Mouse (Mus musculus) limb, embryonic 12.5 days (tissue): ENCODE results near the gene Slc9a6. TPM values are rescaled to one million over a fixed set of nuclear protein-coding genes. Genes with fewer than 3 reads are reported as not detected.

Source experiments
- ATAC-seq: fragments of 200-750 bp; cut with Nextera tagmentation; 2 replicates; pipeline ENCODE4 v1.8.0; 2017; ENCODE audit warnings: low read depth, moderate TSS enrichment; ENCODE audit not compliant: insufficient number of reproducible peaks, insufficient read depth, low FRiP score, low TSS enrichment
- H3K27ac ChIP-seq: fragments of 300-500 bp; sonication (generic); 2 replicates; pipeline ENCODE4 v1.5.1; 2016; ENCODE audit warnings: mild to moderate bottlenecking, moderate library complexity
- H3K27me3 ChIP-seq: fragments of 300-500 bp; sonication (generic); 2 replicates; pipeline ENCODE4 v1.6.1; 2016; ENCODE audit warnings: mild to moderate bottlenecking, moderate library complexity
- H3K36me3 ChIP-seq: fragments of 300-500 bp; sonication (generic); 2 replicates; pipeline ENCODE4 v1.6.1; 2016; ENCODE audit warnings: mild to moderate bottlenecking, moderate library complexity
- H3K4me1 ChIP-seq: fragments of 300-500 bp; sonication (generic); replicated peaks from 2 replicates; pipeline ENCODE4 v1.6.1; 2016
- H3K4me2 ChIP-seq: fragments of 300-500 bp; sonication (generic); 2 replicates; pipeline ENCODE4 v1.6.1; 2016; ENCODE audit warnings: mild to moderate bottlenecking, moderate library complexity
- H3K4me3 ChIP-seq: fragments of 300-500 bp; sonication (generic); replicated peaks from 2 replicates; pipeline ENCODE4 v1.5.1; 2016; ENCODE audit warnings: mild to moderate bottlenecking
- H3K9ac ChIP-seq: fragments of 300-500 bp; sonication (generic); replicated peaks from 2 replicates; pipeline ENCODE4 v1.6.1; 2016; ENCODE audit warnings: mild to moderate bottlenecking, moderate library complexity
- H3K9me3 ChIP-seq: fragments of 300-500 bp; sonication (generic); 2 replicates; pipeline ENCODE4 v1.6.1; 2016; ENCODE audit warnings: mild to moderate bottlenecking, moderate library complexity
- WGBS: fragments of 180-500 bp; shearing (Covaris S2); methylation state at CpG from one replicate; pipeline ENCODE4 v1.1.7; 2016; 5-methylcytosine and 5-hydroxymethylcytosine counted together
- polyA plus RNA-seq: library from polyadenylated mRNA; unstranded; fragments of >200 nt; fragmentation: Nextera tagmentation; extraction: Ambion mirVana; gene quantifications from 2 replicates; pipeline ENCODE4 v1.2.1, GENCODE M21; 2016

Gene Slc9a6
- polyA plus RNA-seq, 1 experiment from 2014 or later = 13.7 TPM

DNA sequence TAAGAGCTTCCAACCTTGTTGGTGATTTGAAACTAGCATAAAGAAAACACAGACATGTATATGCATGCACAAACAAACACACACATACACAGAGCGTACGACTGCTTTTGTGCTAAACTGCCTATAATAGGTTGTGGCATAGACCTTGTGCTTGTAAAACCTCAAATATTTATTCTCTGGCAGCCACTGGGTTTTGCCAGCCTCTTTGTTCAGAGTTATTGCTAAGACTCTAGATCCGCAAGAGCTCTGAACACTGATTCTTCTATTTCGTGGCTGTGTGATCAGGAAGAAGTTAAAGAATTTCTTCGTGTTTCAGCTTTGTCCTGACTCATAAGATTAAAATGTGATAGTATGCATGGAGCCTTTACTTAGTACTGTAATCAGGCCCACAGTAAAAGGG is 26.6 kb downstream of the Slc9a6 start:
- Histone ChIP-seq H3K4me3 (no peak overlapping the region), H3K9ac (no peak overlapping the region), H3K4me2 (no peak overlapping the region), H3K9me3 (no peaks in the 10 kb centered on the region), H3K36me3 (no peaks in the 10 kb centered on the region), H3K4me1 (no peaks in the 10 kb centered on the region), H3K27ac (no peak overlapping the region), H3K27me3 (no peaks in the 10 kb centered on the region)
- ATAC-seq = no peak
- 80% methylated on average over 5 of the region's 5 CpGs for WGBS

DNA sequence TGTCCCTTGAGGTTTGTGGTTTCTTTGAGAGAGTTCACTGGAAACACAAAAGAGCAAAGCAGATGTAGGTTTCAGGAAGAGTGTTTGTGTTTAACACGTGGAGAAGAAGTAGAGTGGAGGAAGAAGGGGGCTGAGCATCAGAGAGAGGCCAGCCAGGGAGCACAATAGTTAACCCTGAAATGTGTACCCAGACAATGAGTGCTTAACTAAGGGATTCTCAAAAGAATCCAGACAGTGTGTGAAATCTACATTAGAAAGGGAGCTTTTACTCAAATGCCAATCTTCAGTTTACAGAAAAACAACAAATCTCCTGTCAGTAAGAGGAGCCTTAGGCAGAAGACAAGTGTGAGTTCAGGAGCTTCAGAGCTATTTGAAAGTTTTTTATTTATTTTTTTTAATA is 30.5 kb downstream of the Slc9a6 start:
- H3K9me3 ChIP-seq = no peaks in the 10 kb centered on the region
- no peak for ATAC-seq
- WGBS = 25% methylated on average over 1 of the region's 1 CpGs

DNA sequence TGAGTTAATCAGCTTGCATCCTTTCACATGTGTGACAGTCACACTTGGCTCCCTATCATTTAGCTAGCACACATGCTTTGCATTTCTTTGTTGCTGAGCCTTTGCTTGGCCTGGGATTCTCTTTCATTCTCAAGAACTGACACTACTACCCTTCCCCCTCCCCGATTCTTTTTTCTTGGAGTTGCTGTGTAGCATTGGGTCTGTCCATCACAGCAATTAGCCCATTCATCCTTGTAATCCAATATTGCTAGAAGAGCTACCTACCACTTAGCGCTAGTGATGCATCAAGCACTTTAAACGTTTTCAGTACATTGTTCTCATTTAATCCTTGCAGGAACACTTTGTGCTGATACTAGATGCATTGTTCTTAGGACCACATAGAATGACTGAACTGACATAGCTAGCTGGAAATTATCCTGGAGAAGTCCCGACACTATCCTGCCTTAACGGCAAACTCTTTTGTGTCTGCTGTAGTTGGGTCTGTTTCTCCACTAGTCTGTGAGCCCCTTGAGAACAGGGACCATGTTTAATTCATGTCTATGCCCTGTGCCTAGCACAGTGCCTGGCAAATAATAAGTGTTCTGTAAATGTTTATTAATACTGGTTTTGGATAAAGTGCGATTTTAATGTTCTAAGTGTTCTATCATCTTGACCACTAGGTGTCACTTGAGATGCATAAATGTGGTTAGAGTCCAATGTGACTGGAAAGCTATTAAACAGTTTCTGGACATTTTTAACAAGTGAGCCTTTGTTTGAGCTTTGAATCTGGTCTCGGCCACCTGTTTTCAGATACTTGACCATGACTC is 40.2 kb downstream of the Slc9a6 start:
- no peak for ATAC-seq
- Histone ChIP-seq H3K27ac (no peak overlapping the region), H3K4me1 (no peaks in the 10 kb centered on the region), H3K9me3 (no peaks in the 10 kb centered on the region), H3K36me3 (no peaks in the 10 kb centered on the region), H3K4me3 (no peak overlapping the region), H3K4me2 (no peak overlapping the region), H3K27me3 (no peaks in the 10 kb centered on the region), H3K9ac (no peak overlapping the region)
- 65% methylated on average over 7 of the region's 7 CpGs for WGBS

More for the DNA sequence above, 30.5 kb downstream of the Slc9a6 start:
- no peak overlapping the region for H3K4me2 ChIP-seq
- no peaks in the 10 kb centered on the region for H3K27me3 ChIP-seq
- H3K36me3 ChIP-seq = no peaks in the 10 kb centered on the region
- H3K27ac ChIP-seq = no peak overlapping the region
- no peak overlapping the region for H3K9ac ChIP-seq
- H3K4me3 ChIP-seq = no peak overlapping the region
- no peaks in the 10 kb centered on the region for H3K4me1 ChIP-seq

DNA sequence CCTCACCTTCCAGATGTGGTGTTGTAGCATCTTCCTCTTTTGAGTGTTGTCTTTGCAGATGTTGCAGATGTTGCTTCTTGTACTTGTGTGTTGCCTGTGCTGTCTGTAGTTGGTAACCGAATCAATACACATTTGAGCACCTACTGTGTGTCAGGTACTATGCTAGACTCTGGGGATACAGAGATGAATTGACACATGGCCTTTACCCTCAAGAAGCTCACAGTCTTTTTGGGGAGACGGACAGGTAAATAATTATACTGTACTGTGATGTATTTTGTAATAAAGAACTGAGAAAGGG is 40.7 kb downstream of the Slc9a6 start:
- H3K27ac ChIP-seq = no peak overlapping the region
- no peaks in the 10 kb centered on the region for H3K27me3 ChIP-seq
- no peak for ATAC-seq
- no peaks in the 10 kb centered on the region for H3K4me1 ChIP-seq
- no peak overlapping the region for H3K4me3 ChIP-seq
- H3K9me3 ChIP-seq = no peaks in the 10 kb centered on the region
- no peak overlapping the region for H3K9ac ChIP-seq
- H3K4me2 ChIP-seq = no peak overlapping the region
- WGBS = 90% methylated on average over 2 of the region's 2 CpGs
- H3K36me3 ChIP-seq = no peaks in the 10 kb centered on the region

DNA sequence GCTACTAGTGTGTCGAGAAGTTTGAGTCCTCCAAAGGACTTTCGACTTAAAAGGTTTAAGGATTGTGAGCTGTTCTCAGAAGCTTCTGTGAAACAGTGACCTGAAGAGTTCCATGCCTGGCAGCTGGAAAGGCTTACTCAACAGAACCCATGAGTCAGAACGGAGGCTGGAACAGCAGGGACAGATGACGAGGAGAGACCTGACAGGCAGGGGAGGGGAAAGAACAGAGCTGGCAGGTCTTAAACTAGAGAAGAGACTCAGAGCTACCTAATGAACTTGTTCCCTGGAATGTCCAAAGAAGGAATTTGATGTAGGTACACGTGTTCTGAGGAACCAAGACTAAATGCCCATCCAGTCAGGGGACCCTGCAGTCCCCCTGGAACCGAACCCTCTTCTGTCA is 41.3 kb downstream of the Slc9a6 start:
- no peak overlapping the region for H3K4me3 ChIP-seq
- H3K36me3 ChIP-seq = no peaks in the 10 kb centered on the region
- no peaks in the 10 kb centered on the region for H3K9me3 ChIP-seq
- H3K4me1 ChIP-seq = no peaks in the 10 kb centered on the region
- H3K4me2 ChIP-seq = no peak overlapping the region
- H3K9ac ChIP-seq = no peak overlapping the region
- H3K27me3 ChIP-seq = no peaks in the 10 kb centered on the region
- no peak overlapping the region for H3K27ac ChIP-seq
- 70% methylated on average over 6 of the region's 6 CpGs for WGBS
- no peak for ATAC-seq

DNA sequence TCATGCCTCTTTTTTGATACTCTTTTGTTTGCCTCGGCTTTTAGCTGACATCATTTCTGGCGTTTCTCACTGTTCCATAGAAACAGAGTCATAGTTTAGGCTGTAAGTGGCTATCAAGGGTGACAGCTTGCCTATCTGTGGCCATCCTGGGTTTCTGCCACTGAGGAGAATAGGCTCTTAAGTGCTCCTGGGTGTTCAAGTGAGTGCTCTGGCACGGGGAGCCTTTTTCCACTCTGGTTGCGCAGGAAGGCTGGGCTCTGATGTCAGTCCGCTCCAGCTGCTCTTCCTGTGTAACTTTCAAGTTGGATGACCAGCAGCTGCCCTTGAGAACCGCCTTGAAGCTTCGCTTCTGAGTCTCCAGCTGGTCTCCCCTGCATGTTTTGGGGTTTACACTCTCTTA is 42.2 kb downstream of the Slc9a6 start:
- no peaks in the 10 kb centered on the region for H3K27me3 ChIP-seq
- ATAC-seq = no peak
- H3K4me1 ChIP-seq = no peaks in the 10 kb centered on the region
- no peak overlapping the region for H3K27ac ChIP-seq
- H3K4me3 ChIP-seq = no peak overlapping the region
- H3K4me2 ChIP-seq = no peak overlapping the region
- no peak overlapping the region for H3K9ac ChIP-seq
- no peaks in the 10 kb centered on the region for H3K9me3 ChIP-seq
- no peaks in the 10 kb centered on the region for H3K36me3 ChIP-seq
- WGBS = 80% methylated on average over 7 of the region's 7 CpGs

DNA sequence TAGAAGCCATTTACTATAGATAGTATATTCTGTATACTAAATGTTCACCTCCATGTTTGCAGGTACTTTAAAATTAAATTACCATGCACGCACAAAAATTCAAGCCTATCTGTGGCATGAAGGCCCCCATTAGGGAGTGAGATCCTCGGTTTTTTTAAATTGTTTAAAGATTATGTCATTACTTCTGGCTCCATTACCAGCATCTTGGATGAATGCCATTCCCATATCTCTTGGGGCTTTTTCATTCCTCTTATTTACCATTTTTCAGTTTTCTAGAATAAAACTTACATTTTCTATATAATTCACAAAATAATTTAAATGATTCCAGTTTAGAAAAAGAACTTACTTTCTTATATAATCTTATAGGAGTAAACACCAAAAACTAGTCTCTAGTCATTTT is 46.1 kb downstream of the Slc9a6 start:
- Histone ChIP-seq H3K27ac (no peak overlapping the region), H3K4me2 (no peak overlapping the region), H3K9ac (no peak overlapping the region), H3K4me3 (no peak overlapping the region), H3K4me1 (no peaks in the 10 kb centered on the region), H3K36me3 (no peaks in the 10 kb centered on the region), H3K9me3 (no peaks in the 10 kb centered on the region), H3K27me3 (no peaks in the 10 kb centered on the region)
- WGBS = 77% methylated on average over 2 of the region's 2 CpGs
- ATAC-seq = no peak

DNA sequence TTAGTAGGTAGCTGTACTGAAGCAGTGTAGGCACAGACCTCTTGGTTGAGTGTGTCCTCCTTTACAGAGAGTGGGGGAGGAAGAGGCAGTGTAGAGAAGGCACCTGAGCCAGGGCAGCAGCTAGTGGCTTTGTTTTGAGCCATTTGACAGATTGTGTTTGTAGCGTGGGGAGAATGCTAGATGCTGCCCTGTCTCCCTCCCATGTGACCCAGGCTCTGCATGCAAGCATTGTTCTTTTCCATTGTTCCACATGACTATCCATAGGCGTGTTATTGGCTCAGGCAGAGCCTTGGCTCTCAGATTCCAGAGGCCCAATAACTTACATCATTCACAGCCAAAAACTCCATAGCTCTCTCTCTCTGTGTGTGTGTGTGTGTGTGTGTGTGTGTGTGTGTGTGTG is 49.7 kb downstream of the Slc9a6 start:
- H3K27ac ChIP-seq = no peak overlapping the region
- no peaks in the 10 kb centered on the region for H3K36me3 ChIP-seq
- no peak overlapping the region for H3K4me3 ChIP-seq
- no peak for ATAC-seq
- no peaks in the 10 kb centered on the region for H3K27me3 ChIP-seq
- 74% methylated on average over 2 of the region's 2 CpGs for WGBS
- H3K9ac ChIP-seq = no peak overlapping the region
- H3K4me2 ChIP-seq = no peak overlapping the region
- H3K9me3 ChIP-seq = no peaks in the 10 kb centered on the region
- no peaks in the 10 kb centered on the region for H3K4me1 ChIP-seq

DNA sequence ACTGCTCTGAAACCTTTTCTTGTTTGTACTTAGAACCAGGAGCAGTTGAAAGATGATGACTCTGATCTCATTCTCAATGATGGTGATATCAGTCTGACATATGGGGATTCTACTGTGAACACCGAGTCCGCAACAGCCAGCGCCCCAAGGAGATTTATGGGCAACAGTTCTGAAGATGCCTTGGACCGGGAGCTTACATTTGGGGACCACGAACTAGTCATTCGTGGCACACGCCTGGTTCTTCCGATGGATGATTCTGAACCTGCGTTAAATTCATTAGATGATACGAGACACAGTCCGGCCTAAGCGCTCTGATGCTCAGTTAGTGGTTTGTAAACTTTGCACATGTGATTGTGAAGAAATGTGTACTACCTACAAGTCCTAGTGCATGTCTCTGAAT is 51.6 kb downstream of the Slc9a6 start:
- H3K9ac ChIP-seq = no peak overlapping the region
- no peaks in the 10 kb centered on the region for H3K27me3 ChIP-seq
- H3K4me3 ChIP-seq = no peak overlapping the region
- H3K4me2 ChIP-seq = no peak overlapping the region
- WGBS = 90% methylated on average over 12 of the region's 12 CpGs
- no peak overlapping the region for H3K27ac ChIP-seq
- no peaks in the 10 kb centered on the region for H3K4me1 ChIP-seq
- no peak for ATAC-seq
- H3K36me3 ChIP-seq = no peaks in the 10 kb centered on the region
- no peaks in the 10 kb centered on the region for H3K9me3 ChIP-seq

DNA sequence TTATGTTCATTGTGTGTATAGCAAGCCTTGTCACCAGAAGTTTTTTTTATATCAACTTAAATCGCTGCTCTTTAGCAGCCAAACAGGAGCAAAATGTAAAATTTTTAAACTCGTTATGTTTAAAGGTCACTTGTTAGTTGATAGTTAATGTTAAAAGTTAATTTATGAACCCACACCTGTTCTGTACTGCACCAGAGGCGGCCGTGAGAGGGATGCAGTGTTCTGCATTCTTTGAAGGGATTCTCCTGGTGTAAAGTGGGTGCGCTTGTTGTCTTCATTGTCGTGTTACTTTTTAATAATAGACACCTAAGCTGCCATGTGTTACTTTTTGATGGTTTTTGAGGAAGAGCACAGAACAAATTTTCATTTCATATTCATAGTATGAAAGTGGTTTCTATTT is 52.8 kb downstream of the Slc9a6 start:
- H3K9me3 ChIP-seq = no peaks in the 10 kb centered on the region

DNA sequence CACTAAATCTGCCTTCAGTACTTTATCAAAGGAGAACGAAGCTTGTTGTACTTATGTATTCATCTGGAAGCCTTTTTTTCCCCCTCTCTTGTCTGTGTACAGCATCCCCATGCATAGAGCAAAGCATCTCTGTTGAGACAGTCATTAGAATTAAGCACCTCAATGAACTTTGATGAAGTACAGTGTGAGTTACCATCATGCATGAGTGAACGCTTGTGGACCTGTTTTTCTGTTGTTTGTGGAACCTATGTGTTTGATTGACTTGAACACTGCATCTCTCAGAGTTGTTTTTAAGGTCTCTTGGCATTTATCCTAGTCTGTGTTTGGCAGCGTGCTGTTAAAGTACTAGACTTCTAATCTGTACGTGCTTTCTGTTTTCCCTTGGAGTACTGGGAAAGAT is 53.8 kb downstream of the Slc9a6 start:
- 73% methylated on average over 4 of the region's 4 CpGs for WGBS
- no peak overlapping the region for H3K4me3 ChIP-seq
- H3K27ac ChIP-seq = no peak overlapping the region
- no peaks in the 10 kb centered on the region for H3K9me3 ChIP-seq
- ATAC-seq = no peak
- no peak overlapping the region for H3K9ac ChIP-seq
- no peaks in the 10 kb centered on the region for H3K27me3 ChIP-seq
- H3K36me3 ChIP-seq = no peaks in the 10 kb centered on the region
- no peak overlapping the region for H3K4me2 ChIP-seq
- no peaks in the 10 kb centered on the region for H3K4me1 ChIP-seq

More for the DNA sequence above, 52.8 kb downstream of the Slc9a6 start:
- no peak overlapping the region for H3K9ac ChIP-seq
- H3K4me2 ChIP-seq = no peak overlapping the region
- no peak for ATAC-seq
- H3K4me1 ChIP-seq = no peaks in the 10 kb centered on the region
- H3K27ac ChIP-seq = no peak overlapping the region
- WGBS = 86% methylated on average over 6 of the region's 6 CpGs
- H3K27me3 ChIP-seq = no peaks in the 10 kb centered on the region
- H3K36me3 ChIP-seq = no peaks in the 10 kb centered on the region
- H3K4me3 ChIP-seq = no peak overlapping the region

DNA sequence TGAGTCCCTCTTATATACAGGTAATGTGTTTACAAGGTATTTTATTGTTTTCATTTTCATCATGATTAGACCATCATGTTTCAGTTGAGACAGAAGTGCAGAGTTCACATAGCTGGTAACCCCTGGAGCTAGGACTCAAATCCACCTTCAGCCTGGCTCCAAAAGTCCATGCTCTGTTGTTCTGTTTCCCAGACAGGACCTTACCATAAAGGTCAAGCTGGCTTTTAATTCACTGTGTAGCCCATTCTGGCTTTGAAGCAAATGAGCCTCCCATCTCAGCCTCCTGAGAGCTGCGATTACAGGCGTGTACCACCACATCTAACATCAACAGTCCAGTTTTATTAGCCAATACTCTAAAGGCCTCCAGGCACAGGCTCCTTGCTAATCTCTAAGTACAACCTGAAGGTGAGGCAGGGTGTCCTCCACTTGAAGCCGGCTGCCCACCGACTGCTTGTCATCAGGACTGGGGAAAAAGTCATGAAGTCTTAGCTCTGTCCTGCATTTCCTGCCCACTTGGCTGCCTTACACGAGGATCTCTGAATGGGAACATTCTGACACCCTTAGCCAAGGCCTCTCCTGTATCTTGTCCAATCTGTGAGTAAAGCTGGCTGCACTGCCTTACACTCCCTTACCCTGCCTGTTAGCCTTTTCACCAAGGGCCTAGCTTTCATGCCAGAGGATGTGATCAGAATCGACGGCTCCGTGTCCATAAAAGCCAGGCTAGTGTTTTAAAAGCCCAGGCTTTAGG is 55.8 kb downstream of the Slc9a6 start:
- H3K27ac ChIP-seq = no peak overlapping the region
- no peak overlapping the region for H3K4me3 ChIP-seq
- no peak overlapping the region for H3K9ac ChIP-seq
- H3K9me3 ChIP-seq = no peaks in the 10 kb centered on the region
- no peaks in the 10 kb centered on the region for H3K27me3 ChIP-seq
- H3K36me3 ChIP-seq = no peaks in the 10 kb centered on the region
- WGBS = 64% methylated on average over 8 of the region's 8 CpGs
- no peak for ATAC-seq
- no peak overlapping the region for H3K4me2 ChIP-seq
- H3K4me1 ChIP-seq = no peaks in the 10 kb centered on the region
